Mouse (Mus musculus) liver, embryonic 15.5 days (tissue): ENCODE results near the gene Sgpp1. TPM values are rescaled to one million over a fixed set of nuclear protein-coding genes. Genes with fewer than 3 reads are reported as not detected.
"Not testable (repeated sequence)": the region's sequence is repeated elsewhere in the genome, so short reads cannot be mapped to it uniquely, and the experiment has no call there.

Source experiments
- ATAC-seq: fragments of 200-750 bp; cut with Nextera tagmentation; 2 replicates; pipeline ENCODE4 v1.8.0; 2017; ENCODE audit warnings: moderate number of reproducible peaks, mild to moderate bottlenecking, moderate library complexity; ENCODE audit not compliant: insufficient read depth
- H3K27ac ChIP-seq: fragments of 300-500 bp; sonication (generic); replicated peaks from 2 replicates; pipeline ENCODE4 v1.5.1; 2015; ENCODE audit warnings: mild to moderate bottlenecking, inconsistent platforms
- H3K27me3 ChIP-seq: fragments of 300-500 bp; sonication (generic); 2 replicates; pipeline ENCODE4 v1.6.1; 2015; ENCODE audit warnings: mild to moderate bottlenecking, inconsistent platforms
- H3K36me3 ChIP-seq: fragments of 300-500 bp; sonication (generic); replicated peaks from 2 replicates; pipeline ENCODE4 v1.6.1; 2015; ENCODE audit warnings: moderate library complexity, mild to moderate bottlenecking, inconsistent platforms
- H3K4me1 ChIP-seq: fragments of 300-500 bp; sonication (generic); replicated peaks from 2 replicates; pipeline ENCODE4 v1.6.1; 2015; ENCODE audit warnings: inconsistent platforms
- H3K4me2 ChIP-seq: fragments of 300-500 bp; sonication (generic); 2 replicates; pipeline ENCODE4 v1.6.1; 2015; ENCODE audit warnings: moderate library complexity, mild to moderate bottlenecking, inconsistent platforms
- H3K4me3 ChIP-seq: fragments of 300-500 bp; sonication (generic); replicated peaks from 2 replicates; pipeline ENCODE4 v1.5.1; 2015; ENCODE audit warnings: mild to moderate bottlenecking, inconsistent platforms
- H3K9ac ChIP-seq: fragments of 300-500 bp; sonication (generic); 2 replicates; pipeline ENCODE4 v1.6.1; 2015; ENCODE audit warnings: moderate library complexity, mild to moderate bottlenecking, inconsistent platforms
- H3K9me3 ChIP-seq: fragments of 300-500 bp; sonication (generic); replicated peaks from 2 replicates; pipeline ENCODE4 v1.6.1; 2016; ENCODE audit warnings: inconsistent platforms
- WGBS: fragments of 180-500 bp; shearing (Covaris S2); methylation state at CpG from one replicate; pipeline ENCODE4 v1.1.7; 2015; ENCODE audit warnings: mixed read lengths; ENCODE audit not compliant: insufficient replicate concordance; 5-methylcytosine and 5-hydroxymethylcytosine counted together
- polyA plus RNA-seq: library from polyadenylated mRNA; unstranded; fragments of >200 nt; fragmentation: Nextera tagmentation; extraction: Ambion mirVana; gene quantifications from 2 replicates; pipeline ENCODE4 v1.2.1, GENCODE M21; 2015

The Sgpp1 gene
- polyA plus RNA-seq, 1 experiment from 2014 or later = 13.3 TPM

- ATAC-seq = no peak
- H3K4me2 ChIP-seq = no peak overlapping the region
- no peak overlapping the region for H3K9ac ChIP-seq
- H3K9me3 ChIP-seq = no peaks in the 10 kb centered on the region
- H3K4me1 ChIP-seq = peaks cover 3% of the 10 kb centered on the region; the same call in 1 of the 2 replicates
- no peak overlapping the region for H3K4me3 ChIP-seq
- H3K27ac ChIP-seq = no peak overlapping the region
- peaks cover 19% of the 10 kb centered on the region for H3K36me3 ChIP-seq
- 66% methylated on average over 9 of the region's 9 CpGs for WGBS
- no peaks in the 10 kb centered on the region for H3K27me3 ChIP-seq
Measured at GRCm38 (mm10) chr12:75713596-75713995, 21.9 kb downstream of the Sgpp1 start.

GRCm38 (mm10) chr12:75712905-75713304 is 22.6 kb downstream of the Sgpp1 start:
- not testable (repeated sequence) for H3K27ac ChIP-seq, H3K4me2 ChIP-seq, ATAC-seq, H3K4me3 ChIP-seq, H3K9me3 ChIP-seq, H3K27me3 ChIP-seq, H3K9ac ChIP-seq, H3K4me1 ChIP-seq
- WGBS = 64% methylated on average over 7 of the region's 7 CpGs
- H3K36me3 ChIP-seq = peaks cover 17% of the 10 kb centered on the region

GRCm38 (mm10) chr12:75710596-75711376 is 24.7 kb downstream of the Sgpp1 start:
- 80% methylated on average over 9 of the region's 9 CpGs for WGBS

GRCm38 (mm10) chr12:75709506-75709905 is 26.0 kb downstream of the Sgpp1 start:
- no peak overlapping the region for H3K4me2 ChIP-seq
- H3K27ac ChIP-seq = no peak overlapping the region
- H3K4me1 ChIP-seq = peaks cover 3% of the 10 kb centered on the region; the same call in 1 of the 2 replicates
- no peak overlapping the region for H3K4me3 ChIP-seq
- H3K9ac ChIP-seq = no peak overlapping the region
- H3K27me3 ChIP-seq = no peaks in the 10 kb centered on the region
- no peak for ATAC-seq
- 49% methylated on average over 2 of the region's 2 CpGs for WGBS
- no peaks in the 10 kb centered on the region for H3K9me3 ChIP-seq
- 0 out of 2 replicates have a peak, but pooled peaks cover 4% of the 10 kb centered on the region for H3K36me3 ChIP-seq

More at GRCm38 (mm10) chr12:75710596-75711376, 24.7 kb downstream of the Sgpp1 start:
- Histone ChIP-seq H3K4me1 (peaks cover 3% of the 10 kb centered on the region; the same call in 1 of the 2 replicates), H3K27ac (no peak overlapping the region), H3K4me2 (no peak overlapping the region), H3K9ac (no peak overlapping the region), H3K27me3 (no peaks in the 10 kb centered on the region), H3K9me3 (no peaks in the 10 kb centered on the region), H3K36me3 (peaks cover 9% of the 10 kb centered on the region), H3K4me3 (no peak overlapping the region)
- ATAC-seq = no peak

GRCm38 (mm10) chr12:75706670-75707069 is 28.9 kb downstream of the Sgpp1 start:
- Histone ChIP-seq H3K4me2 (no peak overlapping the region), H3K9ac (no peak overlapping the region), H3K27me3 (no peaks in the 10 kb centered on the region), H3K36me3 (no peaks in the 10 kb centered on the region), H3K9me3 (no peaks in the 10 kb centered on the region), H3K27ac (no peak overlapping the region), H3K4me1 (peaks cover 3% of the 10 kb centered on the region), H3K4me3 (no peak overlapping the region)
- ATAC-seq = peak; percentile 42; the same call in 1 of the 2 replicates
- WGBS = 63% methylated on average over 7 of the region's 7 CpGs

- peaks cover 7% of the 10 kb centered on the region; the same call in 1 of the 2 replicates for H3K4me1 ChIP-seq
- H3K27me3 ChIP-seq = no peaks in the 10 kb centered on the region
- no peaks in the 10 kb centered on the region; the same call in 1 of the 2 replicates for H3K9me3 ChIP-seq
- H3K4me2 ChIP-seq = no peak overlapping the region
- no peak overlapping the region for H3K9ac ChIP-seq
- no peak for ATAC-seq
- H3K36me3 ChIP-seq = no peaks in the 10 kb centered on the region
- H3K27ac ChIP-seq = no peak overlapping the region
- WGBS = 71% methylated on average over 3 of the region's 3 CpGs
- no peak overlapping the region for H3K4me3 ChIP-seq
Measured at GRCm38 (mm10) chr12:75702739-75703122, 32.8 kb downstream of the Sgpp1 start.

- H3K4me2 ChIP-seq = peak overlapping the region; percentile 31; the same call in 1 of the 2 replicates
- H3K4me3 ChIP-seq = no peak overlapping the region
- H3K9ac ChIP-seq = no peak overlapping the region
- no peak overlapping the region for H3K27ac ChIP-seq
- H3K27me3 ChIP-seq = no peaks in the 10 kb centered on the region
- WGBS = 60% methylated on average over 14 of the region's 14 CpGs
- H3K4me1 ChIP-seq = peaks cover 7% of the 10 kb centered on the region; the same call in 1 of the 2 replicates
- H3K9me3 ChIP-seq = no peaks in the 10 kb centered on the region; the same call in 1 of the 2 replicates
- no peaks in the 10 kb centered on the region for H3K36me3 ChIP-seq
- no peak for ATAC-seq
Measured at GRCm38 (mm10) chr12:75702084-75702738, 33.3 kb downstream of the Sgpp1 start.

GRCm38 (mm10) chr12:75701173-75702083 is 34.1 kb downstream of the Sgpp1 start:
- Histone ChIP-seq H3K4me3 (no peak overlapping the region), H3K4me2 (peak overlapping the region; percentile 31), H3K27ac (no peak overlapping the region), H3K4me1 (peaks cover 7% of the 10 kb centered on the region; the same call in 1 of the 2 replicates), H3K9ac (no peak overlapping the region), H3K9me3 (no peaks in the 10 kb centered on the region; the same call in 1 of the 2 replicates), H3K27me3 (no peaks in the 10 kb centered on the region), H3K36me3 (no peaks in the 10 kb centered on the region)
- 34% methylated on average over 21 of the region's 21 CpGs for WGBS
- no peak; the same call in 1 of the 2 replicates for ATAC-seq

- H3K4me1 ChIP-seq = peaks cover 7% of the 10 kb centered on the region; the same call in 1 of the 2 replicates
- H3K9me3 ChIP-seq = no peaks in the 10 kb centered on the region; the same call in 1 of the 2 replicates
- H3K9ac ChIP-seq = no peak overlapping the region
- H3K36me3 ChIP-seq = no peaks in the 10 kb centered on the region
- ATAC-seq = no peak
- H3K27ac ChIP-seq = no peak overlapping the region
- no peak overlapping the region for H3K4me2 ChIP-seq
- H3K27me3 ChIP-seq = no peaks in the 10 kb centered on the region
- no peak overlapping the region for H3K4me3 ChIP-seq
- 74% methylated on average over 3 of the region's 3 CpGs for WGBS
Measured at GRCm38 (mm10) chr12:75698692-75699091, 36.8 kb downstream of the Sgpp1 start.

GRCm38 (mm10) chr12:75695845-75696244 is 39.7 kb downstream of the Sgpp1 start:
- not testable (repeated sequence) for ATAC-seq, H3K4me2 ChIP-seq, H3K9ac ChIP-seq, H3K9me3 ChIP-seq, H3K36me3 ChIP-seq, H3K4me3 ChIP-seq, H3K27ac ChIP-seq, H3K27me3 ChIP-seq, H3K4me1 ChIP-seq
- 88% methylated on average over 1 of the region's 1 CpGs for WGBS
